Mouse (Mus musculus) E14TG2a.4 (cell line): ENCODE data around the gene Fam24b.

Experiments
- CTCF ChIP-seq: conservative IDR thresholded peaks from 2 replicates; pipeline ENCODE4 v1.5.1; 2014; ENCODE audit warnings: low read length
- NANOG ChIP-seq: IDR thresholded peaks from 2 replicates; pipeline ENCODE4 v1.6.1; 2014; ENCODE audit warnings: borderline replicate concordance, low read length, mixed read lengths
- POU5F1 ChIP-seq: IDR thresholded peaks from 2 replicates; pipeline ENCODE4 v1.6.1; 2014; ENCODE audit warnings: low read length, borderline replicate concordance

GRCm38 (mm10) chr7:131306733-131307132, 22.6 kb downstream of the Fam24b start:
- TF ChIP-seq CTCF (no peak), POU5F1 (no peak), NANOG (no peak)
